Mouse (Mus musculus) mesoderm, embryonic 11.5 days (tissue): ENCODE measurements at regions not wholly inside any gene's neighbourhood (a gene's known extent, or its start where the extent isn't known, plus 50 kb on each side); places are given as distances from the start of the nearest gene placed in this dataset.
"Not testable (repeated sequence)": the region's sequence is repeated elsewhere in the genome, so short reads cannot be mapped to it uniquely, and the experiment has no call there.

Experiments used
- DNase-seq: peaks from one replicate; pipeline ENCODE4 v3.0.0-alpha.2; 2012; ENCODE audit warnings: low read depth, low spot score

DNA sequence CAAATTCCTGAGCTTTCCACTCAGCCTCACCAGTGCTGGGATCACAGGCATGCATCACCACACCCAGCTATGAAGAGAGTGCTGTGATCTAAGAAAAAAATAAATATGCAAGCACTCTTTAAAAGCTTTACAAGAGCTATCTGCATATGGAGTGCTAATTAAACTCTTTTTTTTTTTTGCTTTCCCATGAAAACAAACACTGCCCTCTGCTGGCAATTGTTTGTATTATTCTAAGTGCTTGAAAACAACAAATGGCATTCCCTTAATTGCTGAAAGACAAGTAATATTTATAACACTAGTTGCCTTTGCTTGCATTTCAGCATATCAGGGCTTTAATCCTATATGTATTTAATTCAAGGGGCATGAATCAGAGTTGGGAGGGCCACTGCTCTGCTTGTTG is 91.8 kb downstream of the 5730507C01Rik start:
- DNase-seq = not testable (repeated sequence)

DNA sequence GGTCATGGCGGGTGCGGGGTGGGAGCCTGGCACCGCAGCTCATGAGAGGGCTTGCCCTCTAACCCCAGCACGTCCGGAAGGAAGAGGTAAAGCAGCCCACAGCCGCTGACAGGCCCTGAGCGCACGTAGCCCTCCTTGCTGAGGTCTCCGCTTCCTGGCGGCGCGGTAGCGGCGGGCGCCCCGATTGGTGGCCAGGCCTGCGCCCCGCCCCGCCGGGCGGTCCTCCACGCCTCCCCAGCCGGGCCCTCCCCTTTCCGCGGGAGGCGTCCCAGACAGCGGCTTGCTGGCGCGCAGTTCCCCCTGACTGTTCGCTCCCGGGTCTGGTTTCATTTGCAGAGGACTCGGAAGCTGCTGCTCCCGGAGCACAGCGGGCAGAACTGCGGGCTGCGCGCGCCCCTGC is 95.5 kb downstream of the 5730507C01Rik start:
- DNase-seq = peak; percentile 63

DNA sequence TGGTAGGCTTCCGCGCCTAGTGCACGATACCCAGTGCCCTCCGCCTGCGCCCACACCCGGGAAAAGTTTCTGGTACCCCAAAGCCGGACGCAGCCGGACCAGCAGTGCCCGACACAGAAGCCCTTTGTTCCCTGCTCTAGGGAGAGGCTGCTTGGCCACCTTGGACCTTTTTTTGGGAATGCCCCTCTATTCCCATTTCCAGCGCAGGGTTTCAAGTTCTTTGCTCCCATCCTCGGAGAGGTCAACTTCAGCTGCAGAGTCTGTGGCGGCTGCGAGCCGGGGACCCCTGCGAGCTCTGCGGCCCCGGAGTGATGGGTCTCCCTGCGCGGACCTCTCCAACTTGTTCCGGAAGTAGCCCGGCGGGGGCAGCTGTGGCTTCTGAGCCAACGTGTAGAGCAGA is 96.3 kb downstream of the 5730507C01Rik start:
- not testable (repeated sequence) for DNase-seq
